Mouse (Mus musculus): ENCODE measurements around the gene Yif1a. TPM values are rescaled to one million over a fixed set of nuclear protein-coding genes. Genes with fewer than 3 reads are reported as not detected.

The Yif1a gene
- polyA plus RNA-seq, 2 experiments = 37.0 to 60.0 TPM

DNA sequence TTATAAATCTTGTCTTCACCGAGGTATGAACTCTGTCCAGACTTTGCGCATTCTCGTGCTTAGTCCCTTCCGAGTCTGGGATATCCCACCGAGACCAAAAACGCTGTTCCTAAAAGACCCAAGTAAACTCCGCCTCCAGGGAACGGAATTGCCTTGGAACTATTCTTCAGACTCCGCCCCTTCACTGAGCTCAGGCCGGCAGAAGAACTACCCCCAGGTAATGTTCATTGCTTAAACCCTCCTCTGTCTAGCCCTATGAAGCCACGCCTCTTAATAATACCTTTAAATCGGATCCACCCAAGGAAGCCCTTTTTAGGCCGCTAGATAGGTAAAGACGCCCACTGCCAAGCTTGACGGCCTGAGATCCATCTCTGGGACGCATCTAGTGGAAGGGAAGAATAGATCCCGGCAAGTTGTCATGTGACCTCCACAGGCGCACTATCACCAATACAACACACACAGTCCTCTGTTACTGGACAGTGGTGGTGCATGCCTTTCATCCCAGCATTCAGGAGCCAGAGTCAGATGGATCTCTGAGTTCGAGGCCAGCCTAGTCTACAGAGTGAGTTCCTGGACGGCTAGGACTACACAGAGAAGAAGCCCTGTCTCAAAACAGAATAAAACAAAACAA, 15.8 kb upstream of the Yif1a start:
- Histone ChIP-seq H3K27ac (no peak overlapping the region), H3K4me2 (ENCODE audit: low read depth) (peak overlapping the region; percentile 77), H3K27me3 (ENCODE audit: control insufficient read depth, insufficient read depth, low read length) (peaks cover 16% of the 10 kb centered on the region), H3K9ac (replicated peaks) (no peak overlapping the region), H3K36me3 (replicated peaks; ENCODE audit: control insufficient read depth, insufficient read depth, low read depth) (no peaks in the 10 kb centered on the region), H3K4me1 (replicated peaks; ENCODE audit: control insufficient read depth in 2 of 2, insufficient read depth in 2 of 2, low read length in 1 of 2) (peaks cover 21 to 23% of the 10 kb centered on the region in 2 experiments), H3K4me3 (ENCODE audit: insufficient read depth in 1 of 2, low read depth in 2 of 2, low read length in 2 of 2) (peak overlapping the region; percentile 55 to 60), H3K9me3 (ENCODE audit: control insufficient read depth, low read length) (no peaks in the 10 kb centered on the region)
- ATAC-seq (ENCODE audit: insufficient read depth) (peak; percentile 33; the same call in 1 of the 2 replicates), DNase-seq (ENCODE audit: low read depth in 3 of 3, low spot score in 3 of 3) (no peak)
- 3% methylated on average over 20 of the region's 20 CpGs for WGBS (ENCODE audit: insufficient replicate concordance)
- no peak for TF ChIP-seq CTCF (IDR thresholded peaks at IDR 0.05; ENCODE audit: low read depth)
- no peak for TF ChIP-seq EP300 (IDR thresholded peaks at IDR 0.05; ENCODE audit: low read depth)

DNA sequence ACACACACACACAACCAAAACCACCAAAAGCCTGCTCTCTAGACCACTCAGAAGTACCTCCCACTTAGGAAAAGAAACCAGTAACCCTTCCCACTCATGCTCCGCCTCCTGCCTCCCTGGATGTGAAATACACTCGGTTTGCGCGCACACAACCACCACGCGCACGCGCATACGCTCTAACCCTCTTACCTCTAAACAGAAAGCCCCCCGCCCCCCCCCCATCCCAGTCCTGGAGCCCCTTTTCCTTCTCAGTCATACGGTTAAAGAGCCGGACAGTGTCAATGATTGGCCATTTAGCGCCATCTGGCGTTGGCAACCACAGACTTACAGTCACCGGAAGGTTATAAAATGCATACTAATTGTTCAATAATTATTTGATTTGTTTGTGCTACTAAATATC, 15.3 kb upstream of the Yif1a start:
- 0 out of 2 replicates have a peak, but pooled peaks have one; percentile 34 for ATAC-seq (ENCODE audit: insufficient read depth)
- peak in 1 of 3 experiments; percentile 47 for DNase-seq (ENCODE audit: low read depth in 3 of 3, low spot score in 3 of 3)
- Histone ChIP-seq H3K27ac (no peak overlapping the region), H3K9ac (replicated peaks) (no peak overlapping the region), H3K4me2 (ENCODE audit: low read depth) (peak overlapping the region; percentile 77), H3K4me1 (replicated peaks; ENCODE audit: control insufficient read depth in 2 of 2, insufficient read depth in 2 of 2, low read length in 1 of 2) (peaks cover 16 to 22% of the 10 kb centered on the region in 2 experiments), H3K27me3 (ENCODE audit: control insufficient read depth, insufficient read depth, low read length) (peaks cover 13% of the 10 kb centered on the region), H3K9me3 (ENCODE audit: control insufficient read depth, low read length) (no peaks in the 10 kb centered on the region), H3K36me3 (replicated peaks; ENCODE audit: control insufficient read depth, insufficient read depth, low read depth) (no peaks in the 10 kb centered on the region), H3K4me3 (ENCODE audit: insufficient read depth in 1 of 2, low read depth in 2 of 2, low read length in 2 of 2) (peak overlapping the region; percentile 55 to 60)
- 1% methylated on average over 15 of the region's 15 CpGs for WGBS (ENCODE audit: insufficient replicate concordance)
- TF ChIP-seq EP300 (IDR thresholded peaks at IDR 0.05; ENCODE audit: low read depth) (no peak), CTCF (IDR thresholded peaks at IDR 0.05; ENCODE audit: low read depth) (peak; percentile 75)

DNA sequence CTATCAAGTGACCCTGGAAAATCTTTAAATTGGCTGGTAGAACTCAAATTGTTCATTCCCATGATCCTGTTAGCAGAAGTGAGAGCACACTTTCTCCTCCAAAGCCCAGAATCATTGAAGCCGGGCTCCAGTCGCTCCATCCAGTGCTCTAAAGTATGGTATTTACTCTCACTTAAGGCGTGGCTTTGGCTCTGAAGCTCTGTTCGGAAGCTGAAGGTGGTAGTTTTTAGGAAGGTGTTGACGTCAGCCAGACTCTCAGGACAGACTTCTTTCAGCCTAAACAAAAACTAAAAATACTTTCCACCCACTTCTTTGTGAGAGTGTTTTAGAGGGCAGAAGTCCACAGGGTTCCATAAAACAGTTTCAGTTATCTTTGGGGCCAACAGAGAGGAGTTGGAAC, 14.8 kb upstream of the Yif1a start:
- no peaks in the 10 kb centered on the region for H3K9me3 ChIP-seq (ENCODE audit: control insufficient read depth, low read length)
- H3K36me3 ChIP-seq (replicated peaks; ENCODE audit: control insufficient read depth, insufficient read depth, low read depth) = no peaks in the 10 kb centered on the region
- no peak overlapping the region for H3K4me2 ChIP-seq (ENCODE audit: low read depth)
- no peak for ATAC-seq (ENCODE audit: insufficient read depth)
- DNase-seq (ENCODE audit: low read depth in 3 of 3, low spot score in 3 of 3) = no peak
- peaks cover 15 to 19% of the 10 kb centered on the region in 2 experiments; a peak in 3 of 4 replicates for H3K4me1 ChIP-seq (replicated peaks; ENCODE audit: control insufficient read depth in 2 of 2, insufficient read depth in 2 of 2, low read length in 1 of 2)
- TF ChIP-seq CTCF (IDR thresholded peaks at IDR 0.05; ENCODE audit: low read depth) (no peak), EP300 (IDR thresholded peaks at IDR 0.05; ENCODE audit: low read depth) (no peak)
- H3K27ac ChIP-seq = no peak overlapping the region
- H3K27me3 ChIP-seq (ENCODE audit: control insufficient read depth, insufficient read depth, low read length) = peaks cover 8% of the 10 kb centered on the region
- no peak overlapping the region for H3K9ac ChIP-seq (replicated peaks)
- WGBS (ENCODE audit: insufficient replicate concordance) = 29% methylated on average over 5 of the region's 5 CpGs
- H3K4me3 ChIP-seq (ENCODE audit: insufficient read depth in 1 of 2, low read depth in 2 of 2, low read length in 2 of 2) = no peak overlapping the region

DNA sequence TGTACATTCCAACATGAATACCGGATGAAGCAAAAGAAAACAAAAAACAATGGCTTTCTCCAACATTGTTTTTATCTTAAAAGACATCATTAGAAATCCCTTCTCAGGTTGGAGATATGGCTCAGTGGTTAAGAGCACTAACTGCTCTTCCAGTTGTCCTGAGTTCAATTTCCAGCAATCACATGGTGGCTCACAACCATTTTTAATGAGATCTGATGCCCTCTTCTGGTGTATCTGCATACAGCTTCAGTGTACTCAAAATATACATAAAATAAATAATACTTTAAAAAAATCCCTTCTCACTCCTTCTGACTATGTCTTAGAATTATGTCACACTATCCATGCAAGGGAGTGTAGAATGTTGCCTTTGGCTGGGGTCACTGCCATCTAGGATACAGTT, 9.1 kb upstream of the Yif1a start:
- TF ChIP-seq CTCF (IDR thresholded peaks at IDR 0.05; ENCODE audit: low read depth) (no peak), EP300 (IDR thresholded peaks at IDR 0.05; ENCODE audit: low read depth) (no peak)
- H3K4me1 ChIP-seq (replicated peaks; ENCODE audit: control insufficient read depth in 2 of 2, insufficient read depth in 2 of 2, low read length in 1 of 2) = no peaks in the 10 kb centered on the region
- peaks cover 44% of the 10 kb centered on the region for H3K27me3 ChIP-seq (ENCODE audit: control insufficient read depth, insufficient read depth, low read length)
- no peak overlapping the region for H3K4me2 ChIP-seq (ENCODE audit: low read depth)
- WGBS (ENCODE audit: insufficient replicate concordance) = 67% methylated on average over 1 of the region's 1 CpGs
- no peak overlapping the region for H3K9ac ChIP-seq (replicated peaks)
- ATAC-seq (ENCODE audit: insufficient read depth) (no peak), DNase-seq (ENCODE audit: low read depth in 3 of 3, low spot score in 3 of 3) (no peak)
- no peak overlapping the region for H3K27ac ChIP-seq
- H3K9me3 ChIP-seq (ENCODE audit: control insufficient read depth, low read length) = no peaks in the 10 kb centered on the region
- no peak overlapping the region for H3K4me3 ChIP-seq (ENCODE audit: insufficient read depth in 1 of 2, low read depth in 2 of 2, low read length in 2 of 2)
- H3K36me3 ChIP-seq (replicated peaks; ENCODE audit: control insufficient read depth, insufficient read depth, low read depth) = no peaks in the 10 kb centered on the region

DNA sequence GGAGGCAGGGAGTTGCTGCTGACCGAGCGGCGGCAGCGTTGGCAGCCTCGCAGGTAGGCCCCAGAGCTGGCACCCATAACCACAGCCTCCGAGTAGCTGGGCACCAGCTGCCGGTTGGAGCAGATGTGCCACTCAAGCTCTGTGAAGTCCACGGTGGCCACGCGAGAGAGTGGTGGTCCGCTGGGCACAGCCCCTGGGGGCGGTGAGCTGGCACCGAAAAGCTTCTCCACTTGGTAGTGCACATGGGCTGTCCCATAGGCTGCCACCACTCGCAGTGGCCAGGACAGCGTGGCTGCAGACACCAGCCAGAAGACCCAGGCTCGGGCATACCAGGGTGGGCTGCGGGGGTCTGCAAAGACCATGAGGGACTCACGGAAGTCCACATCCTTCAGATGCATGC, 6.3 kb upstream of the Yif1a start:
- H3K36me3 ChIP-seq (replicated peaks; ENCODE audit: control insufficient read depth, insufficient read depth, low read depth) = no peaks in the 10 kb centered on the region
- H3K27me3 ChIP-seq (ENCODE audit: control insufficient read depth, insufficient read depth, low read length) = peaks cover 66% of the 10 kb centered on the region
- H3K27ac ChIP-seq = no peak overlapping the region
- WGBS (ENCODE audit: insufficient replicate concordance) = 50% methylated on average over 16 of the region's 18 CpGs
- no peak overlapping the region for H3K9ac ChIP-seq (replicated peaks)
- ATAC-seq (ENCODE audit: insufficient read depth) (no peak), DNase-seq (ENCODE audit: low read depth in 3 of 3, low spot score in 3 of 3) (no peak)
- no peaks in the 10 kb centered on the region for H3K4me1 ChIP-seq (replicated peaks; ENCODE audit: control insufficient read depth in 2 of 2, insufficient read depth in 2 of 2, low read length in 1 of 2)
- H3K4me3 ChIP-seq (ENCODE audit: insufficient read depth in 1 of 2, low read depth in 2 of 2, low read length in 2 of 2) = no peak overlapping the region
- no peaks in the 10 kb centered on the region for H3K9me3 ChIP-seq (ENCODE audit: control insufficient read depth, low read length)
- no peak overlapping the region for H3K4me2 ChIP-seq (ENCODE audit: low read depth)
- TF ChIP-seq EP300 (IDR thresholded peaks at IDR 0.05; ENCODE audit: low read depth) = no peak
- TF ChIP-seq CTCF (IDR thresholded peaks at IDR 0.05; ENCODE audit: low read depth) = no peak

All from liver, embryonic 14.5 days (tissue).